Mouse (Mus musculus): ENCODE measurements around the gene Sf1.

- TF ChIP-seq CTCF (IDR thresholded peaks at IDR 0.05; ENCODE audit: low read depth) (peak; percentile 93), EP300 (IDR thresholded peaks at IDR 0.05; ENCODE audit: low read depth) (no peak)
These were observed 31.6 kb upstream of the Sf1 start for GRCm38 (mm10) chr19:6331719-6332516.

Data from liver, embryonic 14.5 days (tissue).